Mouse (Mus musculus): ENCODE data around the gene Ccdc58.
"Not testable (repeated sequence)": the region's sequence is repeated elsewhere in the genome, so short reads cannot be mapped to it uniquely, and the experiment has no call there.

Gene Ccdc58

GRCm38 (mm10) chr16:36071450-36072379, at the start of gene Ccdc58, which contains the start of gene Fam162a:
Gene Ccdc58 (plus strand): TSS chr16:36071685.
Gene Fam162a (minus strand): TSS chr16:36071594.
- DNase-seq = peak; percentile 90 to 92

- not testable (repeated sequence) for DNase-seq
These were observed 43.4 kb upstream of the Ccdc58 start for GRCm38 (mm10) chr16:36028120-36028519.

- DNase-seq = peak; percentile 83 to 93
These were observed 30.6 kb upstream of the Ccdc58 start, which contains the start of gene Wdr5b for GRCm38 (mm10) chr16:36040640-36041624. Gene Wdr5b (plus strand): TSS chr16:36041190.

GRCm38 (mm10) chr16:36041625-36042020, 29.9 kb upstream of the Ccdc58 start:
- DNase-seq = no peak

- DNase-seq = no peak
These were observed 28.4 kb upstream of the Ccdc58 start for GRCm38 (mm10) chr16:36043073-36043472.

GRCm38 (mm10) chr16:36043964-36044363, 27.5 kb upstream of the Ccdc58 start:
- no peak for DNase-seq

GRCm38 (mm10) chr16:36047538-36047937, 23.9 kb upstream of the Ccdc58 start:
- no peak for DNase-seq

- DNase-seq = no peak
These were observed 20.0 kb upstream of the Ccdc58 start for GRCm38 (mm10) chr16:36051491-36051890.

GRCm38 (mm10) chr16:36053524-36054275, 17.8 kb upstream of the Ccdc58 start:
- DNase-seq = no peak

GRCm38 (mm10) chr16:36054920-36055319, 16.6 kb upstream of the Ccdc58 start:
- DNase-seq = no peak

- no peak for DNase-seq
These were observed 15.1 kb upstream of the Ccdc58 start for GRCm38 (mm10) chr16:36056416-36056815.

- no peak for DNase-seq
These were observed 13.5 kb upstream of the Ccdc58 start for GRCm38 (mm10) chr16:36057933-36058475.

GRCm38 (mm10) chr16:36062534-36062933, 9.0 kb upstream of the Ccdc58 start:
- not testable (repeated sequence) for DNase-seq

- DNase-seq = no peak
These were observed 8.2 kb upstream of the Ccdc58 start for GRCm38 (mm10) chr16:36063315-36063714.

- DNase-seq = no peak
These were observed 6.6 kb upstream of the Ccdc58 start for GRCm38 (mm10) chr16:36064904-36065303.

GRCm38 (mm10) chr16:36067694-36068093, 3.8 kb upstream of the Ccdc58 start:
- DNase-seq = no peak

GRCm38 (mm10) chr16:36068356-36068755, 3.1 kb upstream of the Ccdc58 start:
- DNase-seq = no peak

GRCm38 (mm10) chr16:36069819-36070575, 1.5 kb upstream of the Ccdc58 start:
- no peak for DNase-seq

GRCm38 (mm10) chr16:36071071-36071449, 425 bp upstream of the Ccdc58 start:
- DNase-seq = no peak

- no peak for DNase-seq
These were observed 1.0 kb downstream of the Ccdc58 start for GRCm38 (mm10) chr16:36072410-36073011.

GRCm38 (mm10) chr16:36074772-36075171, 3.3 kb downstream of the Ccdc58 start:
- no peak for DNase-seq
